Mouse (Mus musculus) embryonic facial prominence, embryonic 10.5 days (tissue): ENCODE measurements around the gene Sox5. TPM values are rescaled to one million over a fixed set of nuclear protein-coding genes. Genes with fewer than 3 reads are reported as not detected.

Experiments used
- DNase-seq: peaks from one replicate; pipeline ENCODE4 v3.0.0-alpha.2; 2017; ENCODE audit warnings: low spot score
- H3K27ac ChIP-seq: fragments of 300-500 bp; sonication (generic); replicated peaks from 2 replicates; pipeline ENCODE4 v1.5.1; 2016; ENCODE audit warnings: mild to moderate bottlenecking
- H3K27me3 ChIP-seq: fragments of 300-500 bp; sonication (generic); replicated peaks from 2 replicates; pipeline ENCODE4 v1.6.1; 2016; ENCODE audit warnings: low read depth, mild to moderate bottlenecking; ENCODE audit not compliant: poor library complexity, severe bottlenecking
- H3K36me3 ChIP-seq: fragments of 300-500 bp; sonication (generic); replicated peaks from 2 replicates; pipeline ENCODE4 v1.6.1; 2016; ENCODE audit warnings: mild to moderate bottlenecking, moderate library complexity
- H3K4me1 ChIP-seq: fragments of 300-500 bp; sonication (generic); 2 replicates; pipeline ENCODE4 v1.6.1; 2016
- H3K4me3 ChIP-seq: fragments of 300-500 bp; sonication (generic); 2 replicates; pipeline ENCODE4 v1.5.1; 2016; ENCODE audit warnings: mild to moderate bottlenecking, moderate library complexity
- H3K9me3 ChIP-seq: fragments of 300-500 bp; sonication (generic); 2 replicates; pipeline ENCODE4 v1.6.1; 2016; ENCODE audit warnings: mild to moderate bottlenecking
- WGBS: fragments of 180-500 bp; shearing (Covaris S2); methylation state at CpG from one replicate; pipeline ENCODE4 v1.1.7; 2016; 5-methylcytosine and 5-hydroxymethylcytosine counted together
- polyA plus RNA-seq: library from polyadenylated mRNA; unstranded; fragments of >200 nt; fragmentation: Nextera tagmentation; extraction: Ambion mirVana; gene quantifications from 2 replicates; pipeline ENCODE4 v1.2.1, GENCODE M21; 2016

Sox5 gene
- polyA plus RNA-seq, 1 experiment from 2014 or later: 65.1 TPM

GRCm38 (mm10) chr6:144579301-144579700 is 202.5 kb downstream of the Sox5 start:
- WGBS: 34% methylated on average over 12 of the region's 12 CpGs
- H3K27me3 ChIP-seq: no peaks in the 10 kb centered on the region
- no peak for DNase-seq
- no peaks in the 10 kb centered on the region for H3K36me3 ChIP-seq
- H3K4me3 ChIP-seq: no peak overlapping the region
- H3K4me1 ChIP-seq: peaks cover 20% of the 10 kb centered on the region
- no peak overlapping the region; the same call in 1 of the 2 replicates for H3K27ac ChIP-seq
- no peaks in the 10 kb centered on the region for H3K9me3 ChIP-seq

- Histone ChIP-seq H3K4me3 (no peak overlapping the region), H3K27me3 (no peaks in the 10 kb centered on the region), H3K27ac (no peak overlapping the region), H3K36me3 (no peaks in the 10 kb centered on the region), H3K4me1 (peaks cover 11% of the 10 kb centered on the region), H3K9me3 (no peaks in the 10 kb centered on the region)
- no peak for DNase-seq
- WGBS: 67% methylated on average over 17 of the region's 17 CpGs
Observed at GRCm38 (mm10) chr6:144570850-144571249, 210.9 kb downstream of the Sox5 start.

- 87% methylated on average over 1 of the region's 1 CpGs for WGBS
- Histone ChIP-seq H3K27me3 (no peaks in the 10 kb centered on the region), H3K36me3 (no peaks in the 10 kb centered on the region), H3K9me3 (peaks cover 5% of the 10 kb centered on the region; the same call in 1 of the 2 replicates), H3K27ac (no peak overlapping the region), H3K4me3 (no peak overlapping the region), H3K4me1 (peaks cover 3% of the 10 kb centered on the region; the same call in 1 of the 2 replicates)
- DNase-seq: no peak
Observed at GRCm38 (mm10) chr6:144565827-144566226, 215.9 kb downstream of the Sox5 start.

GRCm38 (mm10) chr6:144561718-144562117 is 220.1 kb downstream of the Sox5 start:
- no peaks in the 10 kb centered on the region for H3K27me3 ChIP-seq
- peaks cover 6% of the 10 kb centered on the region; the same call in 1 of the 2 replicates for H3K9me3 ChIP-seq
- H3K27ac ChIP-seq: no peak overlapping the region
- no peaks in the 10 kb centered on the region for H3K36me3 ChIP-seq
- H3K4me3 ChIP-seq: no peak overlapping the region
- H3K4me1 ChIP-seq: 0 out of 2 replicates have a peak, but pooled peaks cover 3% of the 10 kb centered on the region
- 75% methylated on average over 5 of the region's 5 CpGs for WGBS
- DNase-seq: no peak

GRCm38 (mm10) chr6:144560211-144560610 is 221.6 kb downstream of the Sox5 start:
- H3K36me3 ChIP-seq: no peaks in the 10 kb centered on the region
- H3K4me3 ChIP-seq: no peak overlapping the region
- 45% methylated on average over 3 of the region's 3 CpGs for WGBS
- DNase-seq: no peak
- H3K27ac ChIP-seq: no peak overlapping the region
- H3K9me3 ChIP-seq: peaks cover 6% of the 10 kb centered on the region; the same call in 1 of the 2 replicates
- H3K27me3 ChIP-seq: no peaks in the 10 kb centered on the region
- H3K4me1 ChIP-seq: 0 out of 2 replicates have a peak, but pooled peaks cover 3% of the 10 kb centered on the region

GRCm38 (mm10) chr6:144553476-144553875 is 228.3 kb downstream of the Sox5 start:
- H3K4me1 ChIP-seq: no peaks in the 10 kb centered on the region
- H3K27me3 ChIP-seq: no peaks in the 10 kb centered on the region
- no peak overlapping the region for H3K27ac ChIP-seq
- H3K4me3 ChIP-seq: no peak overlapping the region
- 81% methylated on average over 6 of the region's 6 CpGs for WGBS
- H3K36me3 ChIP-seq: no peaks in the 10 kb centered on the region
- no peaks in the 10 kb centered on the region for H3K9me3 ChIP-seq
- DNase-seq: no peak

- Histone ChIP-seq H3K27ac (no peak overlapping the region), H3K4me3 (no peak overlapping the region), H3K4me1 (no peaks in the 10 kb centered on the region), H3K36me3 (no peaks in the 10 kb centered on the region), H3K27me3 (no peaks in the 10 kb centered on the region), H3K9me3 (peaks cover 5% of the 10 kb centered on the region; the same call in 1 of the 2 replicates)
- no peak for DNase-seq
- WGBS: 94% methylated on average over 8 of the region's 8 CpGs
Observed at GRCm38 (mm10) chr6:144548991-144549390, 232.8 kb downstream of the Sox5 start.

- H3K27ac ChIP-seq: no peak overlapping the region
- no peaks in the 10 kb centered on the region for H3K27me3 ChIP-seq
- peaks cover 5% of the 10 kb centered on the region; the same call in 1 of the 2 replicates for H3K9me3 ChIP-seq
- DNase-seq: no peak
- no peaks in the 10 kb centered on the region for H3K36me3 ChIP-seq
- no peak overlapping the region for H3K4me3 ChIP-seq
- 0 out of 2 replicates have a peak, but pooled peaks cover 3% of the 10 kb centered on the region for H3K4me1 ChIP-seq
Observed at GRCm38 (mm10) chr6:144547141-144547540, 234.6 kb downstream of the Sox5 start.

- peaks cover 5% of the 10 kb centered on the region; the same call in 1 of the 2 replicates for H3K9me3 ChIP-seq
- H3K27me3 ChIP-seq: no peaks in the 10 kb centered on the region
- H3K27ac ChIP-seq: no peak overlapping the region
- DNase-seq: no peak
- WGBS: 92% methylated on average over 8 of the region's 8 CpGs
- H3K4me1 ChIP-seq: 0 out of 2 replicates have a peak, but pooled peaks cover 6% of the 10 kb centered on the region
- no peak overlapping the region for H3K4me3 ChIP-seq
- no peaks in the 10 kb centered on the region for H3K36me3 ChIP-seq
Observed at GRCm38 (mm10) chr6:144545549-144545948, 236.2 kb downstream of the Sox5 start.

GRCm38 (mm10) chr6:144541316-144541715 is 240.5 kb downstream of the Sox5 start:
- 0 out of 2 replicates have a peak, but pooled peaks cover 6% of the 10 kb centered on the region for H3K4me1 ChIP-seq
- H3K27ac ChIP-seq: no peak overlapping the region
- no peak overlapping the region for H3K4me3 ChIP-seq
- whole genome bisulfite sequencing: 87% methylated on average over 9 of the region's 9 CpGs
- no peaks in the 10 kb centered on the region for H3K27me3 ChIP-seq
- H3K9me3 ChIP-seq: no peaks in the 10 kb centered on the region
- no peak for DNase-seq
- no peaks in the 10 kb centered on the region for H3K36me3 ChIP-seq

- Histone ChIP-seq H3K4me3 (no peak overlapping the region), H3K27me3 (no peaks in the 10 kb centered on the region), H3K27ac (no peak overlapping the region), H3K4me1 (0 out of 2 replicates have a peak, but pooled peaks cover 6% of the 10 kb centered on the region), H3K9me3 (no peaks in the 10 kb centered on the region), H3K36me3 (no peaks in the 10 kb centered on the region)
- 87% methylated on average over 18 of the region's 18 CpGs for WGBS
- no peak for DNase-seq
Observed at GRCm38 (mm10) chr6:144539439-144540192, 242.2 kb downstream of the Sox5 start.

GRCm38 (mm10) chr6:144523479-144523878 is 258.3 kb downstream of the Sox5 start:
- Histone ChIP-seq H3K4me1 (0 out of 2 replicates have a peak, but pooled peaks cover 4% of the 10 kb centered on the region), H3K4me3 (no peak overlapping the region), H3K36me3 (no peaks in the 10 kb centered on the region), H3K27ac (no peak overlapping the region), H3K27me3 (no peaks in the 10 kb centered on the region), H3K9me3 (no peaks in the 10 kb centered on the region)
- no peak for DNase-seq
- 73% methylated on average over 11 of the region's 11 CpGs for WGBS

- Histone ChIP-seq H3K27me3 (no peaks in the 10 kb centered on the region), H3K36me3 (no peaks in the 10 kb centered on the region), H3K4me1 (0 out of 2 replicates have a peak, but pooled peaks cover 4% of the 10 kb centered on the region), H3K4me3 (no peak overlapping the region), H3K27ac (no peak overlapping the region), H3K9me3 (no peaks in the 10 kb centered on the region)
- 89% methylated on average over 2 of the region's 2 CpGs for whole genome bisulfite sequencing
- DNase-seq: no peak
Observed at GRCm38 (mm10) chr6:144518811-144519210, 263.0 kb downstream of the Sox5 start.
